Mouse (Mus musculus): Measurements from ENCODE around the gene Sult1a1. TPM values are rescaled to one million over a fixed set of nuclear protein-coding genes. Genes with fewer than 3 reads are reported as not detected.

The Sult1a1 gene
- 0.65 and 1.4 TPM in 2 replicates for polyA plus RNA-seq (2016; fragmentation: Nextera tagmentation; extraction: Ambion mirVana)

GRCm38 (mm10) chr7:126676207-126676606 is at the start of gene Sult1a1:
Gene Sult1a1 (minus strand): TSS chr7:126676432.
- Histone ChIP-seq H3K9me3 (replicated peaks) (no peaks in the 10 kb centered on the region), H3K4me1 (no peaks in the 10 kb centered on the region), H3K27ac (no peak within 1 kb of the TSS), H3K4me3 (no peak within 1 kb of the TSS), H3K36me3 (peaks cover 33% of the 10 kb centered on the region), H3K4me2 (replicated peaks) (no peak within 1 kb of the TSS), H3K27me3 (no peaks in the 10 kb centered on the region), H3K9ac (no peak within 1 kb of the TSS)
- WGBS: 86% methylated on average over 1 of the region's 1 CpGs
- ATAC-seq (ENCODE audit: low FRiP score): no peak

- H3K4me1 ChIP-seq: no peaks in the 10 kb centered on the region
- H3K9ac ChIP-seq: no peak overlapping the region
- H3K4me3 ChIP-seq: no peak overlapping the region
- no peak overlapping the region for H3K27ac ChIP-seq
- 88% methylated on average over 5 of the region's 5 CpGs for WGBS
- H3K36me3 ChIP-seq: no peaks in the 10 kb centered on the region
- no peak for ATAC-seq (ENCODE audit: low FRiP score)
- no peak overlapping the region for H3K4me2 ChIP-seq (replicated peaks)
- no peaks in the 10 kb centered on the region for H3K9me3 ChIP-seq (replicated peaks)
- H3K27me3 ChIP-seq: no peaks in the 10 kb centered on the region
These were observed 49.4 kb upstream of the Sult1a1 start for GRCm38 (mm10) chr7:126725667-126726066.

GRCm38 (mm10) chr7:126725077-126725476 is 48.8 kb upstream of the Sult1a1 start:
- no peak overlapping the region for H3K27ac ChIP-seq
- no peak overlapping the region for H3K4me3 ChIP-seq
- H3K4me2 ChIP-seq (replicated peaks): no peak overlapping the region
- ATAC-seq (ENCODE audit: low FRiP score): no peak
- no peaks in the 10 kb centered on the region for H3K27me3 ChIP-seq
- H3K4me1 ChIP-seq: no peaks in the 10 kb centered on the region
- H3K36me3 ChIP-seq: no peaks in the 10 kb centered on the region
- H3K9ac ChIP-seq: no peak overlapping the region
- no peaks in the 10 kb centered on the region for H3K9me3 ChIP-seq (replicated peaks)
- WGBS: 73% methylated on average over 3 of the region's 3 CpGs

GRCm38 (mm10) chr7:126721635-126722034 is 45.4 kb upstream of the Sult1a1 start:
- no peak overlapping the region for H3K4me2 ChIP-seq (replicated peaks)
- H3K27ac ChIP-seq: no peak overlapping the region
- H3K9ac ChIP-seq: no peak overlapping the region
- no peak overlapping the region for H3K4me3 ChIP-seq
- 92% methylated on average over 13 of the region's 13 CpGs for WGBS
- no peaks in the 10 kb centered on the region for H3K4me1 ChIP-seq
- H3K9me3 ChIP-seq (replicated peaks): no peaks in the 10 kb centered on the region
- no peaks in the 10 kb centered on the region for H3K36me3 ChIP-seq
- ATAC-seq (ENCODE audit: low FRiP score): no peak
- H3K27me3 ChIP-seq: no peaks in the 10 kb centered on the region

- no peak overlapping the region for H3K9ac ChIP-seq
- no peaks in the 10 kb centered on the region for H3K27me3 ChIP-seq
- H3K4me3 ChIP-seq: no peak overlapping the region
- H3K4me2 ChIP-seq (replicated peaks): no peak overlapping the region
- WGBS: 95% methylated on average over 5 of the region's 5 CpGs
- H3K36me3 ChIP-seq: no peaks in the 10 kb centered on the region
- H3K4me1 ChIP-seq: no peaks in the 10 kb centered on the region
- no peak overlapping the region for H3K27ac ChIP-seq
- no peak for ATAC-seq (ENCODE audit: low FRiP score)
- H3K9me3 ChIP-seq (replicated peaks): no peaks in the 10 kb centered on the region
These were observed 42.6 kb upstream of the Sult1a1 start for GRCm38 (mm10) chr7:126718787-126719337.

GRCm38 (mm10) chr7:126717566-126717965 is 41.3 kb upstream of the Sult1a1 start:
- no peak for ATAC-seq (ENCODE audit: low FRiP score)

GRCm38 (mm10) chr7:126715679-126716078 is 39.4 kb upstream of the Sult1a1 start:
- 85% methylated on average over 4 of the region's 4 CpGs for WGBS
- no peaks in the 10 kb centered on the region for H3K4me1 ChIP-seq
- no peak overlapping the region for H3K4me2 ChIP-seq (replicated peaks)
- no peaks in the 10 kb centered on the region for H3K9me3 ChIP-seq (replicated peaks)
- no peaks in the 10 kb centered on the region for H3K36me3 ChIP-seq
- no peaks in the 10 kb centered on the region for H3K27me3 ChIP-seq
- no peak overlapping the region for H3K4me3 ChIP-seq
- no peak for ATAC-seq (ENCODE audit: low FRiP score)
- H3K9ac ChIP-seq: no peak overlapping the region
- no peak overlapping the region for H3K27ac ChIP-seq

More at GRCm38 (mm10) chr7:126717566-126717965, 41.3 kb upstream of the Sult1a1 start:
- Histone ChIP-seq H3K4me2 (replicated peaks) (no peak overlapping the region), H3K9ac (no peak overlapping the region), H3K9me3 (replicated peaks) (no peaks in the 10 kb centered on the region), H3K36me3 (no peaks in the 10 kb centered on the region), H3K27me3 (no peaks in the 10 kb centered on the region), H3K27ac (no peak overlapping the region), H3K4me3 (no peak overlapping the region), H3K4me1 (no peaks in the 10 kb centered on the region)
- WGBS: 92% methylated on average over 3 of the region's 3 CpGs

- ATAC-seq (ENCODE audit: low FRiP score): no peak
- Histone ChIP-seq H3K4me3 (no peak overlapping the region), H3K4me1 (no peaks in the 10 kb centered on the region), H3K36me3 (no peaks in the 10 kb centered on the region), H3K9ac (no peak overlapping the region), H3K4me2 (replicated peaks) (no peak overlapping the region), H3K9me3 (replicated peaks) (no peaks in the 10 kb centered on the region), H3K27me3 (0 out of 2 replicates have a peak, but pooled peaks cover 2% of the 10 kb centered on the region), H3K27ac (no peak overlapping the region)
- 76% methylated on average over 3 of the region's 3 CpGs for WGBS
These were observed 35.7 kb upstream of the Sult1a1 start for GRCm38 (mm10) chr7:126711910-126712309.

GRCm38 (mm10) chr7:126710266-126710665 is 34.0 kb upstream of the Sult1a1 start:
- no peak for ATAC-seq (ENCODE audit: low FRiP score)
- H3K36me3 ChIP-seq: no peaks in the 10 kb centered on the region
- H3K4me3 ChIP-seq: no peak overlapping the region
- H3K4me2 ChIP-seq (replicated peaks): no peak overlapping the region
- H3K27me3 ChIP-seq: peaks cover 7% of the 10 kb centered on the region; the same call in 1 of the 2 replicates
- no peak overlapping the region for H3K9ac ChIP-seq
- no peak overlapping the region for H3K27ac ChIP-seq
- H3K9me3 ChIP-seq (replicated peaks): no peaks in the 10 kb centered on the region
- H3K4me1 ChIP-seq: peaks cover under 1% of the 10 kb centered on the region
- WGBS: 89% methylated on average over 4 of the region's 4 CpGs

GRCm38 (mm10) chr7:126708175-126708952 is 32.1 kb upstream of the Sult1a1 start:
- Histone ChIP-seq H3K9ac (no peak overlapping the region), H3K9me3 (replicated peaks) (no peaks in the 10 kb centered on the region), H3K4me1 (peaks cover 17% of the 10 kb centered on the region), H3K27ac (no peak overlapping the region), H3K4me2 (replicated peaks) (no peak overlapping the region), H3K27me3 (peaks cover 11% of the 10 kb centered on the region; the same call in 1 of the 2 replicates), H3K36me3 (no peaks in the 10 kb centered on the region), H3K4me3 (no peak overlapping the region)
- WGBS: 84% methylated on average over 10 of the region's 10 CpGs
- ATAC-seq (ENCODE audit: low FRiP score): no peak

GRCm38 (mm10) chr7:126707442-126708174 is 31.4 kb upstream of the Sult1a1 start, which contains the start of gene Coro1a:
Gene Coro1a (minus strand): TSS chr7:126707787.
- ATAC-seq (ENCODE audit: low FRiP score): no peak
- peaks cover 17% of the 10 kb centered on the region for H3K27me3 ChIP-seq
- H3K4me1 ChIP-seq: peaks cover 24% of the 10 kb centered on the region
- 91% methylated on average over 19 of the region's 19 CpGs for WGBS
- H3K36me3 ChIP-seq: no peaks in the 10 kb centered on the region
- no peak within 1 kb of the TSS for H3K27ac ChIP-seq
- H3K9ac ChIP-seq: no peak within 1 kb of the TSS; the same call in 1 of the 2 replicates
- no peaks in the 10 kb centered on the region for H3K9me3 ChIP-seq (replicated peaks)
- H3K4me3 ChIP-seq: no peak within 1 kb of the TSS
- H3K4me2 ChIP-seq (replicated peaks): no peak within 1 kb of the TSS

Data from hindbrain, embryonic 12.5 days (tissue).